Comparison of ENCODE assay signal across 9 mouse cellular contexts in the genomic region with DNA sequence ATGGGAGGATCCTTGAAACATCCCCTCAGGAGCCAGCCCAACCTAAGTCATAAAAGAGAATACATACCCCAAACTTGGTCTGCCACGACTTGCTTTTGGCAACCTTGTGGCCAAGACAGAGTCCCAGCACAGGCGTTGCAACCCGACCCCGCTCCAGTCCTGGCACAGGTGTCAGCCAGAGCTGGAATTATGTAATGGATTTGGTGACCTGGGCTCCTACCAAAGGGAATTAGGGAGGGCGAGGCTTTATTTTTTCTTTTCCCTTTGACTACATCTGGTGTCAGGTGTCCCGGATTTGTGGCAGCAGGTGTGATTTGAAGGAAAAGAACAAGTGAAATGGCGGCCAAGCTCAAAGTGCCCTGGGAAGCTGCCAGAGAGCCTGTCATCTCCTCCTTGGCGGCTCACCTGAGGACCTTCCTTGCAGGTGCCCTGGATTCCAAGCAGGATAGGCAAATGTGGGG.
DNase-seq lines count a peak whose midpoint lies in the region; ATAC-seq and TF ChIP-seq lines count a peak whose summit lies in the region.
"Had no signal": no experiment of that assay in that cellular context is flagged by ENCODE, and none has a peak within 500 bp of the region (broad histone marks: within the 10 kb centered on the region; RNA-seq: fewer than 3 reads in every experiment).

No protein-coding gene starts in this region.

- H3K4me2 ChIP-seq in forebrain, postnatal 0 days (ENCODE audit: low read depth): peak overlapping the region; percentile 71
- H3K4me2 ChIP-seq in limb, embryonic 11.5 days (ENCODE audit: low read depth, severe bottlenecking): no peak overlapping the region

- peaks cover 16% of the 10 kb centered on the region; the same call in 1 of the 2 replicates for H3K4me1 ChIP-seq in forebrain, postnatal 0 days (ENCODE audit: insufficient read depth)
- H3K4me1 ChIP-seq in limb, embryonic 11.5 days (ENCODE audit: control insufficient read depth, insufficient read depth, low read length): no peaks in the 10 kb centered on the region

- H3K27ac ChIP-seq in forebrain, postnatal 0 days (ENCODE audit: low read depth, low read length): peak overlapping the region; percentile 100
- H3K27ac ChIP-seq in limb, embryonic 11.5 days (replicated peaks; ENCODE audit: low read depth, low read length): no peak overlapping the region
- H3K27ac ChIP-seq: kidney, postnatal 0 days had no signal

- H3K9ac ChIP-seq in forebrain, postnatal 0 days: peak overlapping the region; percentile 100
- H3K9ac ChIP-seq in limb, embryonic 11.5 days (ENCODE audit: low read length): no peak overlapping the region

- no peak for TF ChIP-seq CTCF in forebrain, postnatal 0 days (IDR thresholded peaks at IDR 0.05; ENCODE audit: low read depth)

- WGBS in forebrain, postnatal 0 days: 13% methylated on average over 8 of the region's 8 CpGs
- 0% methylated on average over 8 of the region's 8 CpGs for WGBS in limb, embryonic 11.5 days

- peak overlapping the region; percentile 67 for H3K4me3 ChIP-seq in forebrain, postnatal 0 days (ENCODE audit: low read depth, low read length)
- H3K4me3 ChIP-seq in limb, embryonic 11.5 days (ENCODE audit: low read depth, low read length): no peak overlapping the region

- ATAC-seq in forebrain, postnatal 0 days: no peak
- no peak for ATAC-seq in limb, embryonic 11.5 days (ENCODE audit: insufficient number of reproducible peaks, low FRiP score, low TSS enrichment, low read depth)

- no peaks in the 10 kb centered on the region for H3K36me3 ChIP-seq in forebrain, postnatal 0 days (ENCODE audit: insufficient read depth)
- no peaks in the 10 kb centered on the region for H3K36me3 ChIP-seq in limb, embryonic 11.5 days (ENCODE audit: control insufficient read depth, insufficient read depth, low read length)

- peak; percentile 57 for DNase-seq in layer of hippocampus, adult 11-12 months (ENCODE audit: low spot score)
- DNase-seq in layer of hippocampus, adult 9-11 months: no peak
- peak; percentile 71 for DNase-seq in forebrain, postnatal 0 days
- peak; percentile 49 for DNase-seq in limb, embryonic 11.5 days (ENCODE audit: low spot score)
- DNase-seq in telencephalon, adult 2 months (ENCODE audit: low read depth, low spot score): peak; percentile 6
- DNase-seq in MN1 (ENCODE audit: low spot score): no peak
- DNase-seq in T-cell, adult 2 months (ENCODE audit: low spot score): no peak
- DNase-seq in gastrocnemius, postnatal 14 days: no peak

- H3K27me3 ChIP-seq in forebrain, postnatal 0 days (ENCODE audit: insufficient read depth, low read length): no peaks in the 10 kb centered on the region
- peaks cover 87% of the 10 kb centered on the region for H3K27me3 ChIP-seq in limb, embryonic 11.5 days (ENCODE audit: control insufficient read depth, insufficient read depth, low read length)

- H3K9me3 ChIP-seq in forebrain, postnatal 0 days (ENCODE audit: low read length): no peaks in the 10 kb centered on the region
- H3K9me3 ChIP-seq in limb, embryonic 11.5 days (ENCODE audit: control insufficient read depth, low read length): no peaks in the 10 kb centered on the region

- intact Hi-C loops in gastrocnemius, postnatal 14 days (cut with DNase I; ENCODE audit: low total_unique reads): loop anchor here (10.0 kb wide), 1 partner anchor 628 kb away; no protein-coding TSS in a partner anchor

Comparison
In these comparisons a context has a peak if more than half of its experiments do, and no peak if none do; other contexts are left out.
1. DNase-seq: peak in layer of hippocampus, adult 11-12 months (single experiment), forebrain, postnatal 0 days (single experiment), limb, embryonic 11.5 days (single experiment) and telencephalon, adult 2 months (single experiment); none in layer of hippocampus, adult 9-11 months (single experiment), MN1 (single experiment), T-cell, adult 2 months (single experiment) and gastrocnemius, postnatal 14 days (single experiment).